Mouse (Mus musculus) kidney, adult 2 months (tissue): ENCODE measurements around the gene Gpc1. TPM values are rescaled to one million over a fixed set of nuclear protein-coding genes. Genes with fewer than 3 reads are reported as not detected.

Source experiments
- DNase-seq: peaks from one replicate; pipeline ENCODE4 v3.0.0; 2021
- H3K27ac ChIP-seq: fragments of 200-500 bp; 2 replicates; pipeline ENCODE4 v1.5.1; 2012; ENCODE audit warnings: low read depth, low read length, control low read depth, inconsistent platforms; ENCODE audit not compliant: insufficient read depth
- H3K27me3 ChIP-seq: fragments of 200-500 bp; replicated peaks from 2 replicates; pipeline ENCODE4 v1.6.1; 2012; ENCODE audit warnings: mild to moderate bottlenecking, moderate library complexity, low read length, inconsistent platforms; ENCODE audit not compliant: control insufficient read depth, insufficient read depth
- H3K36me3 ChIP-seq: fragments of 200-500 bp; 2 replicates; pipeline ENCODE4 v1.6.1; 2012; ENCODE audit warnings: mild to moderate bottlenecking, moderate library complexity, low read length, inconsistent platforms; ENCODE audit not compliant: control insufficient read depth, insufficient read depth
- H3K4me1 ChIP-seq: fragments of 200-500 bp; 2 replicates; pipeline ENCODE4 v1.6.1; 2011; ENCODE audit warnings: low read length; ENCODE audit not compliant: control insufficient read depth, insufficient read depth
- H3K4me3 ChIP-seq: fragments of 200-500 bp; 2 replicates; pipeline ENCODE4 v1.5.1; 2011; ENCODE audit warnings: mild to moderate bottlenecking, low read depth, low read length, control low read depth; ENCODE audit not compliant: insufficient read depth
- CTCF ChIP-seq: fragments of 200-500 bp; conservative IDR thresholded peaks from 2 replicates; pipeline ENCODE4 v1.5.1; 2011; ENCODE audit warnings: low read depth, mild to moderate bottlenecking, control low read depth, low read length, moderate library complexity, mixed read lengths; ENCODE audit not compliant: insufficient read depth, insufficient read length
- POLR2A ChIP-seq: fragments of 200-500 bp; IDR thresholded peaks from one replicate; pipeline ENCODE4 v1.6.1; 2011; ENCODE audit warnings: low read depth, low read length, control low read depth
- WGBS: fragments of 180-500 bp; shearing (Covaris S2); methylation state at CpG from one replicate; pipeline ENCODE4 v1.1.7; 2018; 5-methylcytosine and 5-hydroxymethylcytosine counted together
- polyA plus RNA-seq: library from polyadenylated mRNA; depleted of rRNA; stranded (reverse); fragments of >200 nt; gene quantifications from 2 replicates; pipeline ENCODE4 v1.2.3, GENCODE M21; 2012

The Gpc1 gene
- polyA plus RNA-seq, 1 experiment = 21.8 TPM

DNA sequence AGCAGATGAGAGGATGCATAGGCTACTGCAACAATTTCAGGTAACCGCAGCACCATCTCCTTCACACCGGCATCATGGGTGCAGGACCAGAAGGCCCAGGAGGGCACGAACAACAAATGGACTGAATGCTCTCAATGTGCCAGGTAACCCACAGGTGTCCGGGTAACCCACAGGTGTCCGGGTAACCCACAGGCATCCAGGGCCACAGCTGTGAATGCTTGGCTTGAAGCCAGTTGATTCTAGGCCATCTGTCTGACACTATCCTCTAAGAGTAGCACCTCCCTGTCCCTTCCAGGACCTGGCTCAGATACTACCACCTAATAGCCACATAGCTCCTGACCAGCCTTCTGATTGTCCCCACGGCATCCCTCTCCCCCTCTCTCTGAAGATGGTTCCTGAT lies 50.5 kb downstream of the Gpc1 start:
- TF ChIP-seq CTCF (no peak), POLR2A (no peak)
- 76% methylated on average over 6 of the region's 6 CpGs for WGBS
- Histone ChIP-seq H3K4me1 (no peaks in the 10 kb centered on the region), H3K4me3 (no peak overlapping the region), H3K27ac (no peak overlapping the region), H3K27me3 (no peaks in the 10 kb centered on the region), H3K36me3 (no peaks in the 10 kb centered on the region)
- no peak for DNase-seq

- Histone ChIP-seq H3K36me3 (no peaks in the 10 kb centered on the region), H3K4me1 (no peaks in the 10 kb centered on the region), H3K4me3 (no peak overlapping the region), H3K27ac (no peak overlapping the region), H3K27me3 (no peaks in the 10 kb centered on the region)
- 59% methylated on average over 7 of the region's 7 CpGs for WGBS
- DNase-seq = no peak
- no peak for TF ChIP-seq POLR2A
- TF ChIP-seq CTCF = no peak
Observed at GRCm38 (mm10) chr1:92888901-92889655, 57.6 kb downstream of the Gpc1 start.

GRCm38 (mm10) chr1:92892791-92893190 lies 61.3 kb downstream of the Gpc1 start:
- H3K27me3 ChIP-seq = no peaks in the 10 kb centered on the region
- no peak overlapping the region for H3K4me3 ChIP-seq
- DNase-seq = no peak
- 74% methylated on average over 3 of the region's 3 CpGs for WGBS
- no peak for TF ChIP-seq CTCF
- no peak for TF ChIP-seq POLR2A
- H3K27ac ChIP-seq = no peak overlapping the region
- no peaks in the 10 kb centered on the region for H3K4me1 ChIP-seq
- no peaks in the 10 kb centered on the region for H3K36me3 ChIP-seq

GRCm38 (mm10) chr1:92893896-92894295 lies 62.5 kb downstream of the Gpc1 start:
- H3K4me1 ChIP-seq = no peaks in the 10 kb centered on the region
- no peaks in the 10 kb centered on the region for H3K36me3 ChIP-seq
- WGBS = 71% methylated on average over 3 of the region's 3 CpGs
- no peak overlapping the region for H3K4me3 ChIP-seq
- no peak for TF ChIP-seq POLR2A
- TF ChIP-seq CTCF = no peak
- DNase-seq = no peak
- H3K27me3 ChIP-seq = no peaks in the 10 kb centered on the region
- H3K27ac ChIP-seq = no peak overlapping the region

DNA sequence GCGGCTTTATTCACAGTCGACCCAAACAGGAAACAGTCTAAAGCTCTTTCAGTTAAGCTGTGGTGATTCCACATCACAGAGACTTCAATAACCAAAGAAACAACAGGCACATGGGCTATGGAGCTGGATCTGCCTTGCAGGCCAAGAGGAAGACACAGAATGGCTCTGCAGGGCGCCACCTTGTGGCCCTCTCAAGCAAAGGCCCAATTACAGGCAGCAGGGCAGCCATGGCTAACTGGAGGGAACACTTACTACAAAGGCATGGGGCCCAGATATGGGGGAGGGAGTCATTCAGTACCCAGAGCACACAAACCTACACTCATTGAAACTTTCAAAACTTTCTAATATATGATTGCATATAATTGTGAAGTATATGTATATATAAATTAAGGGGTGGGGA lies 63.6 kb downstream of the Gpc1 start:
- 17% methylated on average over 3 of the region's 3 CpGs for WGBS
- no peaks in the 10 kb centered on the region for H3K4me1 ChIP-seq
- peak; percentile 75 for DNase-seq
- no peaks in the 10 kb centered on the region for H3K27me3 ChIP-seq
- TF ChIP-seq POLR2A = no peak
- TF ChIP-seq CTCF = peak; percentile 88
- no peak overlapping the region for H3K4me3 ChIP-seq
- H3K27ac ChIP-seq = no peak overlapping the region
- no peaks in the 10 kb centered on the region for H3K36me3 ChIP-seq

- Histone ChIP-seq H3K27me3 (no peaks in the 10 kb centered on the region), H3K27ac (no peak within 1 kb of the TSS), H3K36me3 (no peaks in the 10 kb centered on the region), H3K4me3 (no peak within 1 kb of the TSS), H3K4me1 (peaks cover 9% of the 10 kb centered on the region)
- TF ChIP-seq CTCF (no peak), POLR2A (no peak)
- DNase-seq = peak; percentile 68
- 4% methylated on average over 15 of the region's 15 CpGs for WGBS
Observed at GRCm38 (mm10) chr1:92902786-92903185, 71.3 kb downstream of the Gpc1 start, which contains the start of gene Ankmy1. Gene Ankmy1 (minus strand): TSS chr1:92902906.

DNA sequence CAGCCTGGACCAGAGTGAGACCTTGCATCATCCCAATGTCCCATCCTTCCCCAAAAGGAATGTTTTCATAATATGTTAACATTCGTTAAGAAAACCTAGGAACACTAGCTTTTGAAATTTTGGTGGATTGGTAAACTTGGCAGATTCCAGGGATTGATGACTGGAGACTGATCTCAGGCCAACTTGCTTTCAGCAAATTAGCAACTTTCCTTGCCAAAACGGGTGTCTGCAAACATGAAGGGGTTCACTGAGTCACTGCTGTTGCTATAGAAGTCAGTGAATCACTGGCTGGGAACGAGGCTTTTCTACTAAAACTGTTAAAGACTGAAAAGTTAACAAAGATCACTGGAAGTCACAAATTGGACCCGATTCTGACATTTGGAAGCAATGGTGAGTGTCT lies 72.2 kb downstream of the Gpc1 start:
- DNase-seq = no peak
- Histone ChIP-seq H3K4me1 (peaks cover 13% of the 10 kb centered on the region), H3K27ac (no peak overlapping the region), H3K36me3 (no peaks in the 10 kb centered on the region), H3K27me3 (no peaks in the 10 kb centered on the region), H3K4me3 (no peak overlapping the region)
- TF ChIP-seq POLR2A (no peak), CTCF (no peak)
- 70% methylated on average over 4 of the region's 4 CpGs for WGBS
